Mouse (Mus musculus) lung, embryonic 14.5 days (tissue): ENCODE measurements at regions not wholly inside any gene's neighbourhood (a gene's known extent, or its start where the extent isn't known, plus 50 kb on each side); places are given as distances from the start of the nearest gene placed in this dataset.

ENCODE experiments used
- ATAC-seq: fragments of 200-750 bp; cut with Nextera tagmentation; 2 replicates; pipeline ENCODE4 v1.8.0; 2017; ENCODE audit warnings: mild to moderate bottlenecking, moderate TSS enrichment, moderate library complexity; ENCODE audit not compliant: insufficient read depth
- DNase-seq: peaks from one replicate; pipeline ENCODE4 v3.0.0-alpha.2; 2015
- H3K27ac ChIP-seq: fragments of 300-500 bp; sonication (generic); 2 replicates; pipeline ENCODE4 v1.5.1; 2014; ENCODE audit warnings: low read depth, mild to moderate bottlenecking, moderate library complexity
- H3K27me3 ChIP-seq: fragments of 300-500 bp; sonication (generic); 2 replicates; pipeline ENCODE4 v1.6.1; 2014; ENCODE audit warnings: low read length, control low read depth; ENCODE audit not compliant: insufficient read depth
- H3K36me3 ChIP-seq: fragments of 300-500 bp; sonication (generic); 2 replicates; pipeline ENCODE4 v1.6.1; 2014; ENCODE audit warnings: control low read depth; ENCODE audit not compliant: insufficient read depth
- H3K4me1 ChIP-seq: fragments of 300-500 bp; sonication (generic); 2 replicates; pipeline ENCODE4 v1.6.1; 2014; ENCODE audit warnings: antibody characterized with exemption, control low read depth; ENCODE audit not compliant: insufficient read depth
- H3K4me2 ChIP-seq: fragments of 300-500 bp; sonication (generic); 2 replicates; pipeline ENCODE4 v1.6.1; 2014; ENCODE audit warnings: mild to moderate bottlenecking
- H3K4me3 ChIP-seq: fragments of 300-500 bp; sonication (generic); 2 replicates; pipeline ENCODE4 v1.5.1; 2014; ENCODE audit warnings: low read depth, low read length
- H3K9ac ChIP-seq: fragments of 300-500 bp; sonication (generic); 2 replicates; pipeline ENCODE4 v1.6.1; 2014
- H3K9me3 ChIP-seq: fragments of 300-500 bp; sonication (generic); 2 replicates; pipeline ENCODE4 v1.6.1; 2016; ENCODE audit warnings: low read depth, low read length, control low read depth
- CTCF ChIP-seq: IDR thresholded peaks from 2 replicates; pipeline ENCODE4 v1.5.1; 2016; ENCODE audit warnings: antibody characterized with exemption, low read depth
- WGBS: fragments of 180-500 bp; shearing (Covaris S2); extraction: QIAGEN DNeasy Blood & Tissue Kit; methylation state at CpG from one replicate; pipeline ENCODE4 v1.1.7; 2014; 5-methylcytosine and 5-hydroxymethylcytosine counted together

GRCm38 (mm10) chr6:31202594-31202993, 195.9 kb upstream of the Mkln1 start:
- no peak overlapping the region for H3K4me2 ChIP-seq
- no peak overlapping the region for H3K4me3 ChIP-seq
- H3K36me3 ChIP-seq = no peaks in the 10 kb centered on the region
- DNase-seq (no peak), ATAC-seq (no peak)
- H3K9ac ChIP-seq = no peak overlapping the region
- H3K4me1 ChIP-seq = no peaks in the 10 kb centered on the region
- no peak overlapping the region for H3K27ac ChIP-seq
- no peaks in the 10 kb centered on the region; the same call in 1 of the 2 replicates for H3K27me3 ChIP-seq
- peak; percentile 10; the same call in 1 of the 2 replicates for TF ChIP-seq CTCF
- H3K9me3 ChIP-seq = no peaks in the 10 kb centered on the region

GRCm38 (mm10) chr6:31204434-31204833, 194.1 kb upstream of the Mkln1 start:
- Histone ChIP-seq H3K27me3 (no peaks in the 10 kb centered on the region), H3K4me3 (no peak overlapping the region), H3K9me3 (no peaks in the 10 kb centered on the region), H3K27ac (no peak overlapping the region), H3K9ac (no peak overlapping the region), H3K4me1 (no peaks in the 10 kb centered on the region), H3K4me2 (no peak overlapping the region), H3K36me3 (no peaks in the 10 kb centered on the region)
- DNase-seq (no peak), ATAC-seq (no peak)
- no peak for TF ChIP-seq CTCF
- WGBS = 93% methylated on average over 3 of the region's 3 CpGs

GRCm38 (mm10) chr6:31204839-31205238, 193.7 kb upstream of the Mkln1 start:
- no peak for DNase-seq
- 82% methylated on average over 4 of the region's 4 CpGs for WGBS
- Histone ChIP-seq H3K4me2 (no peak overlapping the region), H3K36me3 (no peaks in the 10 kb centered on the region), H3K4me1 (no peaks in the 10 kb centered on the region), H3K27me3 (no peaks in the 10 kb centered on the region), H3K27ac (no peak overlapping the region), H3K9ac (no peak overlapping the region), H3K4me3 (no peak overlapping the region), H3K9me3 (no peaks in the 10 kb centered on the region)
- no peak for TF ChIP-seq CTCF
- ATAC-seq = no peak

GRCm38 (mm10) chr6:31206106-31206505, 192.4 kb upstream of the Mkln1 start:
- no peak for DNase-seq
- H3K4me3 ChIP-seq = no peak overlapping the region
- no peak for TF ChIP-seq CTCF
- H3K4me1 ChIP-seq = no peaks in the 10 kb centered on the region
- no peak overlapping the region for H3K27ac ChIP-seq
- no peaks in the 10 kb centered on the region for H3K36me3 ChIP-seq
- H3K27me3 ChIP-seq = no peaks in the 10 kb centered on the region
- WGBS = 52% methylated on average over 7 of the region's 7 CpGs
- ATAC-seq = no peak
- H3K4me2 ChIP-seq = no peak overlapping the region
- no peaks in the 10 kb centered on the region for H3K9me3 ChIP-seq
- no peak overlapping the region for H3K9ac ChIP-seq

- TF ChIP-seq CTCF = no peak
- ATAC-seq = no peak
- Histone ChIP-seq H3K4me2 (no peak overlapping the region), H3K9me3 (no peaks in the 10 kb centered on the region), H3K4me1 (no peaks in the 10 kb centered on the region), H3K36me3 (no peaks in the 10 kb centered on the region), H3K27ac (no peak overlapping the region), H3K9ac (no peak overlapping the region), H3K4me3 (no peak overlapping the region), H3K27me3 (no peaks in the 10 kb centered on the region)
- DNase-seq = no peak
- 76% methylated on average over 12 of the region's 12 CpGs for WGBS
Observed at GRCm38 (mm10) chr6:31207231-31207630, 191.3 kb upstream of the Mkln1 start.

GRCm38 (mm10) chr6:31208224-31208623, 190.3 kb upstream of the Mkln1 start:
- Histone ChIP-seq H3K36me3 (no peaks in the 10 kb centered on the region), H3K27me3 (0 out of 2 replicates have a peak, but pooled peaks cover 3% of the 10 kb centered on the region), H3K4me3 (no peak overlapping the region), H3K9ac (no peak overlapping the region), H3K4me1 (no peaks in the 10 kb centered on the region), H3K4me2 (no peak overlapping the region), H3K27ac (no peak overlapping the region), H3K9me3 (no peaks in the 10 kb centered on the region)
- TF ChIP-seq CTCF = no peak
- no peak for DNase-seq
- WGBS = 90% methylated on average over 6 of the region's 6 CpGs
- no peak for ATAC-seq

GRCm38 (mm10) chr6:31209411-31210139, 189.0 kb upstream of the Mkln1 start:
- no peaks in the 10 kb centered on the region for H3K9me3 ChIP-seq
- H3K4me2 ChIP-seq = 0 out of 2 replicates have a peak overlapping the region, but pooled peaks have one; percentile 20
- DNase-seq = no peak
- no peaks in the 10 kb centered on the region for H3K36me3 ChIP-seq
- peaks cover 3% of the 10 kb centered on the region; the same call in 1 of the 2 replicates for H3K27me3 ChIP-seq
- no peak overlapping the region for H3K4me3 ChIP-seq
- H3K27ac ChIP-seq = no peak overlapping the region
- H3K9ac ChIP-seq = no peak overlapping the region
- WGBS = 61% methylated on average over 15 of the region's 15 CpGs
- no peaks in the 10 kb centered on the region for H3K4me1 ChIP-seq
- TF ChIP-seq CTCF = no peak
- ATAC-seq = no peak
